Mouse (Mus musculus) layer of hippocampus, adult 18-20 months (tissue): ENCODE results near the gene Haus5. TPM values are rescaled to one million over a fixed set of nuclear protein-coding genes. Genes with fewer than 3 reads are reported as not detected.

ENCODE experiments used
- DNase-seq, 2 experiments: peaks; one replicate each; pipeline ENCODE4 v3.0.0; 2022; ENCODE audit warnings: low spot score in 2 of 2
- total RNA-seq, 2 experiments: library from RNA; stranded (reverse); gene quantifications; 2 replicates each; pipeline ENCODE4 v1.2.3; 2021

Haus5 gene
- total RNA-seq, 2 experiments from 2014 or later: 4.6 to 5.4 TPM

GRCm38 (mm10) chr7:30626647-30627046 lies 38.1 kb downstream of the Haus5 start:
- DNase-seq: no peak

GRCm38 (mm10) chr7:30625530-30626384 lies 39.0 kb downstream of the Haus5 start, which contains the start of gene Cox6b1:
Gene Cox6b1, minus strand, starts transcription at chr7:30626151.
- peak; percentile 76 to 89 for DNase-seq

- DNase-seq: no peak
Measured at GRCm38 (mm10) chr7:30619202-30619601, 45.6 kb downstream of the Haus5 start.

DNA sequence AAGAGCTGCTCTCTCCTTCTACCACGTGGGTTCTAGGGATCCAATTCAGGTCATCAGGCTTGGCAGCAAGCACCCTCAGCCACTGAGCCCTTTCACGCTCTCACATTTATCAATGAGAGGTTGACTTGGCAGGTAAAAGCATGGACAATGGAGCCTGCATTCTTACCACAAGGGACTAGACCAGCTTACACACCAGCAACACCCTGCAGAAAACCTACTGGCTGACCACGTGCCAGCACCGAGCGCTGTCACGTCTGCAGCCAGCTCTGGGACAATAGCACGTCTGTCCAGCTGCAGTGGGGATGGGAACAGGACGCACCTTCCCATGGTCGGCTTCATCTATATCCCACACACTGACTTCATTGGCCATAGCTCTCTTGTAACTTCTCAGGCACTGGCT lies 46.1 kb downstream of the Haus5 start:
- no peak for DNase-seq

DNA sequence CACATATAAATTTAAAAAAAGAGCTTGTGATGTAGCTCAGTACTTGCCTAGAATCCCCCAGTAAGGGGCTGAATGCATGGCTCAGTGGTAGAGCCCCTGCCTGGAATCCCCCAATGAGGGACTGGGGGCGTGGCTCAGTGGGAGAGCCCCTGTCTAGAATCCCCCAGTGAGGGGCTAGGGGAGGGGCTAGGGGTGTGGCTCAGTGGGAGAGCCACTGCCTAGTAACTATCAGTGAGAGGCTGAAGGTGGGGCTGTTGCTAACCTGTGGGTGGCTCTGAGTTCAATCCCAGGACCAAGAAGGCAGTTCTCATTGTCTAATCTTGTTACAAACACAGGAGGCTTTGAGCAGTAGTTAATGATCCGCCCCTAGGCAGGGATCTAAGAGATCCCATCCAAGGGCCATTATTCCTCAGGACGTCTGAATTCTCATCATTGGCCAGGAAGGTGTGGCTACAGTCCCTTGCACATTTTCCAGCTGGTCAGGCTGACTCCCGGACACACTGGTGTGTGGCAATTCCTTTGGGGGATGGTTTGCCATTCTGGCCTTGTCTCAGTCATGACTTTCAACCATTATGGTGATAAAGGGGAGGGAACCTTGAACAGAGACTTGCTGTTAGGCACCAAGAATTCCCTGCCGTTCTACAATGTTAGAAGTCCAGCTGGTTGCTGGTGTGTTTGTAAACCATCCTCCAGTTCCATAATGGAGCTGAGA lies 49.6 kb downstream of the Haus5 start:
- DNase-seq: no peak

GRCm38 (mm10) chr7:30614454-30614853 lies 50.3 kb downstream of the Haus5 start:
- no peak for DNase-seq

- DNase-seq: peak in 1 of 2 experiments; percentile 46
Measured at GRCm38 (mm10) chr7:30613529-30614112, 51.2 kb downstream of the Haus5 start.

- no peak for DNase-seq
Measured at GRCm38 (mm10) chr7:30612654-30613402, 52.0 kb downstream of the Haus5 start, which contains the start of gene Upk1a. Gene Upk1a, minus strand, starts transcription at chr7:30612847.

GRCm38 (mm10) chr7:30610043-30610442 lies 54.8 kb downstream of the Haus5 start:
- no peak for DNase-seq

GRCm38 (mm10) chr7:30608476-30608875 lies 56.3 kb downstream of the Haus5 start:
- DNase-seq: no peak

DNA sequence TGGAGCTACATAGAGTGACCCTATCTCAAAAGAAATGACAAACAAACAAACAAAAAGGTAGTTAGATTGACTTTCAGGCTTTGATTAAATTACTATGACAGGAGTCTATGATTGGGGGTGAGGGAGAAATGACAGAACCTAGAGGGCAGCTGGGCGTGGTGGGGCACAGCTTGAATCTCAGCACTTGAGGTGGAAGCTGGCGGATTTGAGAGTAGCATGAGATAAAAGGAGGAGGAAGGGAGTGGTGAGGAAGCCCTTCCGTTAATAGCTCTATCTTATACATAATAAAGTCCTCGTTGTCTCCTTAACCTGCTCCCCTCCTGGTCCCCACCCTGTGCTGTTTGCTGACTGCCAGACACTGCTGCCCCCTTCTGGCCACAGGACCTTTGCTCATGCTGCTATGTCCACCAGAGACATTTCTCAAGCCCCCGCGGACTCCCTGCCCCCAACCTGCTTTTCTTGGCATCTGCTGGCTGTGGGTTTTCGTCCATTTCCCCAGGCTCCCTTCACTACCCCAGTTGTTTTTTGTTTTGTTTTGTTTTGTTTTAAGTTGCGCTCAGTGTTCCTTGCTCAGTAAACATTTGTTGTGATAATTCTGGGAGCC lies 57.0 kb downstream of the Haus5 start:
- peak in 1 of 2 experiments; percentile 44 for DNase-seq

- no peak for DNase-seq
Measured at GRCm38 (mm10) chr7:30604944-30605343, 59.9 kb downstream of the Haus5 start.

GRCm38 (mm10) chr7:30604424-30604823 lies 60.4 kb downstream of the Haus5 start:
- no peak for DNase-seq

Other genes starting within 250 kb of the Haus5 start
- under 1 TPM in 1 of 2 experiments, not detected in 1; 0.99 TPM for gene Hcst, start 245.1 kb downstream of the Haus5 start, total RNA-seq
- gene Nfkbid, start 243.3 kb downstream of the Haus5 start, total RNA-seq: 1 to 10 TPM; 3.0 to 4.2 TPM
- gene Aplp1, start 219.5 kb downstream of the Haus5 start, total RNA-seq: 1,000 to 10,000 TPM; 1,425 to 1,440 TPM
- 10 to 100 TPM; 11.9 to 17.4 TPM for gene Kirrel2, start 207.3 kb downstream of the Haus5 start, total RNA-seq
- gene Nphs1, start 206.7 kb downstream of the Haus5 start, total RNA-seq: 1 to 10 TPM in 1 of 2 experiments, under 1 TPM in 1; 0.96 to 1.8 TPM
- gene Prodh2, start 171.4 kb downstream of the Haus5 start, total RNA-seq: not detected
- 100 to 1,000 TPM in 1 of 2 experiments, 10 to 100 TPM in 1; 97.4 to 108 TPM for gene Arhgap33, start 129.9 kb downstream of the Haus5 start, total RNA-seq
- gene Hspb6, start 112.8 kb downstream of the Haus5 start, total RNA-seq: 1 to 10 TPM; 2.6 to 2.9 TPM
- 1 to 10 TPM; 4.4 to 5.2 TPM for gene Proser3, start 112.7 kb downstream of the Haus5 start, total RNA-seq
- 10 to 100 TPM; 40.8 to 43.2 TPM for gene Lin37, start 105.2 kb downstream of the Haus5 start, total RNA-seq
- gene U2af1l4, start 101.7 kb downstream of the Haus5 start, total RNA-seq: 10 to 100 TPM; 74.6 to 75.2 TPM
- gene Gm49396, start 101.7 kb downstream of the Haus5 start, total RNA-seq: 1 to 10 TPM; 9.1 to 9.2 TPM
- gene Psenen, start 101.4 kb downstream of the Haus5 start, total RNA-seq: 10 to 100 TPM; 89.3 to 91.7 TPM
- gene Igflr1, start 99.6 kb downstream of the Haus5 start, total RNA-seq: 1 to 10 TPM; 4.9 to 6.4 TPM
- 10 to 100 TPM; 45.3 to 47.8 TPM for gene Kmt2b, start 76.3 kb downstream of the Haus5 start, total RNA-seq
- gene Zbtb32, start 66.1 kb downstream of the Haus5 start, total RNA-seq: not detected
- under 1 TPM; 0.38 to 0.45 TPM for gene Upk1a, start 52.1 kb downstream of the Haus5 start, total RNA-seq
- 100 to 1,000 TPM; 599 to 606 TPM for gene Cox6b1, start 38.8 kb downstream of the Haus5 start, total RNA-seq
- not detected for gene Etv2, start 29.1 kb downstream of the Haus5 start, total RNA-seq
- gene Rbm42, start 14.7 kb downstream of the Haus5 start, total RNA-seq: 10 to 100 TPM; 79.0 to 82.6 TPM
- gene Pmis2, start 6.6 kb upstream of the Haus5 start, total RNA-seq: not detected
- not detected for gene 2200002J24Rik, start 33.9 kb upstream of the Haus5 start, total RNA-seq
- gene Atp4a, start 47.2 kb upstream of the Haus5 start, total RNA-seq: under 1 TPM; 0.22 to 0.36 TPM
- gene Tmem147, start 64.5 kb upstream of the Haus5 start, total RNA-seq: 100 to 1,000 TPM; 109 TPM
- not detected for gene Gapdhs, start 78.7 kb upstream of the Haus5 start, total RNA-seq
- 10 to 100 TPM in 1 of 2 experiments, 1 to 10 TPM in 1; 6.9 to 10.1 TPM for gene Sbsn, start 86.5 kb upstream of the Haus5 start, total RNA-seq
- 1 to 10 TPM; 1.1 to 1.8 TPM for gene Dmkn, start 98.8 kb upstream of the Haus5 start, total RNA-seq
- not detected for gene Krtdap, start 122.9 kb upstream of the Haus5 start, total RNA-seq
- gene Ffar2, start 158.8 kb upstream of the Haus5 start, total RNA-seq: not detected
- not detected for gene Ffar3, start 191.2 kb upstream of the Haus5 start, total RNA-seq
- gene Ffar1, start 196.6 kb upstream of the Haus5 start, total RNA-seq: not detected
- not detected for gene Cd22, start 215.3 kb upstream of the Haus5 start, total RNA-seq
- 100 to 1,000 TPM; 155 to 176 TPM for gene Mag, start 249.9 kb upstream of the Haus5 start, total RNA-seq